Mouse (Mus musculus): ENCODE data around the gene Kcp.

DNA sequence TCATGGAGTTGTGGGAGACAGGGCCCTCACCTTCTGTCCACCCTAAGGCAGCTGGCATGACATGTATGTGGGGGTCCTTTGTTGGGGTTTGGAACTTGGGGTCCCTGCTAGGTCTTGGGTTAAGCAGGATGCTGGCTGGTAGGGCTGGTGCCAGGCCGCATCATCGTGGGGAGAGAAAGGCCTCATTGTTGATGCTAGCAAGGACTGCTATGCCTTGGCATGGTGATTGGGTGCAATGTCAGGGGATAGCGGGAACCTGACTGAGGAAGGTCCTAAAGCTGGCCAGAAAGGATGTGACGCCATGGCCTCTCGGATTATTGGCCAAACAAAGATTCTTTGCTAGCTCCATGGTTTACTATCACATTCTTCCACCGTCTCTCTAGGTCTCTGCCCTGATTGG lies 68.0 kb downstream of the Kcp start:
- no peak for TF ChIP-seq POLR2A (IDR thresholded peaks at IDR 0.05; ENCODE audit: low read depth, low read length)
- TF ChIP-seq CTCF (IDR thresholded peaks at IDR 0.05; ENCODE audit: borderline replicate concordance, insufficient read depth, low read length): no peak

Measured in embryonic fibroblast, embryonic 13.5 days (primary cell).